In the genomic region with DNA sequence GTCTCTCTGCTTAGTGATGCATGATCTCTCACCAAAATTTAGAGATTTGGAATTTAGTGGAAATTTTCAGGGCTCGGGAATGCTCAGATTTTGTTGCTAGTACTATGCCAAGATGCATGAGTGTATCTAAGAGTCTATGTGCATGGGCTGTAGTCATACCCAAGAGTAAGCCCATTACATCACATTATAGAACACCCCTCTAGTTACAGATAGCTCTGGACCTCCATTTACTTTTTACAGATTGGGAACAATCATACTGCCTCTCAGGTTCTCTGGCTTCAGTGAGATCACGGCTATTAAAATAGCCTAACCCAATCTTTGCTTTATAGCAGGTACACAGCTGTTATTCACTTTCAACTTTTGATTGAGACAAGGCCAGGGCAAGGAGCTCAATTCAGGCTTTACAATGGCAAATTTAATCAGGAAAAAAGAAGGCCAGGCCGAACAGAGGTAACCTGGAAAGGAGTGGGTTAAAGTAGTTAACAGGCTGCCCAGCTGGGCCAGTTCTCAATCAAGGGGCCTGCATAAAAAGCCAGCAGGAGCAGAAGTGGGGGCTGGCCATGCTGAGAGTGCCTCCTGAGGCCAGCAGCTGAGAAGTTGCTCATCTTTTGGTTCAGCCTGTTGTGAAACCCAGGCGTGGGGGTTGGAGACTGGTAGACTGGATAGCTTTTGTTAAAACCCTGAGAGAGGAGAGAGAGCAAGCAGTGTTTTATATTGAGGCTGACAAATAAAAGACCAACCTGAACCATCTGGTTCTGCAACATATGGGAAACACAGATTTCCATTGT, we compare ENCODE assay signal across 13 mouse cellular contexts.
DNase-seq lines count a peak whose midpoint lies in the region; ATAC-seq lines count a peak whose summit lies in the region.
"Had no signal": no experiment of that assay in that cellular context is flagged by ENCODE, and none has a peak within 500 bp of the region (broad histone marks: within the 10 kb centered on the region; RNA-seq: fewer than 3 reads in every experiment).

No protein-coding gene starts in this region.

- DNase-seq in left cerebral cortex, postnatal 4 days, result peak; percentile 17
- no peak for DNase-seq in left cerebral cortex, adult 8-10 months (ENCODE audit: low spot score in 2 of 2)
- DNase-seq in embryonic facial prominence, embryonic 10.5 days (ENCODE audit: low spot score), result peak; percentile 32
- no peak for DNase-seq in cerebellum, adult 9-11 months
- DNase-seq in kidney, adult 8-10 months, result no peak
- no peak for DNase-seq in spleen, postnatal 4 days (ENCODE audit: low spot score in 2 of 2)
- DNase-seq: heart, adult 11 months; heart, postnatal 4 days; kidney, adult 9 months; lung, adult 18-20 months; thymus, postnatal 14 days had no signal

- H3K4me3 ChIP-seq in embryonic facial prominence, embryonic 10.5 days, result no peak overlapping the region
- no peak overlapping the region for H3K4me3 ChIP-seq in hindbrain, embryonic 13.5 days
- H3K4me3 ChIP-seq in neural tube, embryonic 13.5 days, result no peak overlapping the region

- H3K9me3 ChIP-seq in embryonic facial prominence, embryonic 10.5 days, result no peaks in the 10 kb centered on the region
- no peaks in the 10 kb centered on the region for H3K9me3 ChIP-seq in hindbrain, embryonic 13.5 days
- no peaks in the 10 kb centered on the region for H3K9me3 ChIP-seq in neural tube, embryonic 13.5 days

- peaks cover 28% of the 10 kb centered on the region for H3K4me1 ChIP-seq in embryonic facial prominence, embryonic 10.5 days
- peaks cover 15% of the 10 kb centered on the region for H3K4me1 ChIP-seq in hindbrain, embryonic 13.5 days (replicated peaks)
- H3K4me1 ChIP-seq in neural tube, embryonic 13.5 days (replicated peaks), result peaks cover 20% of the 10 kb centered on the region

- WGBS in embryonic facial prominence, embryonic 10.5 days, result 34% methylated on average over 4 of the region's 4 CpGs
- whole genome bisulfite sequencing in hindbrain, embryonic 13.5 days, result 27% methylated on average over 4 of the region's 4 CpGs
- 16% methylated on average over 4 of the region's 4 CpGs for WGBS in neural tube, embryonic 13.5 days

- peak; percentile 57 for ATAC-seq in hindbrain, embryonic 13.5 days (ENCODE audit: low FRiP score)
- ATAC-seq in neural tube, embryonic 13.5 days (ENCODE audit: low read depth), result peak; percentile 40

- H3K36me3 ChIP-seq in embryonic facial prominence, embryonic 10.5 days (replicated peaks), result no peaks in the 10 kb centered on the region
- no peaks in the 10 kb centered on the region for H3K36me3 ChIP-seq in hindbrain, embryonic 13.5 days
- H3K36me3 ChIP-seq in neural tube, embryonic 13.5 days, result no peaks in the 10 kb centered on the region

- H3K9ac ChIP-seq in hindbrain, embryonic 13.5 days, result no peak overlapping the region
- H3K9ac ChIP-seq in neural tube, embryonic 13.5 days, result no peak overlapping the region

- no peaks in the 10 kb centered on the region for H3K27me3 ChIP-seq in embryonic facial prominence, embryonic 10.5 days (replicated peaks; ENCODE audit: low read depth, poor library complexity, severe bottlenecking)
- H3K27me3 ChIP-seq in hindbrain, embryonic 13.5 days, result no peaks in the 10 kb centered on the region
- no peaks in the 10 kb centered on the region for H3K27me3 ChIP-seq in neural tube, embryonic 13.5 days

- no peak overlapping the region for H3K27ac ChIP-seq in embryonic facial prominence, embryonic 10.5 days (replicated peaks)
- H3K27ac ChIP-seq in hindbrain, embryonic 13.5 days, result no peak overlapping the region
- H3K27ac ChIP-seq in neural tube, embryonic 13.5 days (replicated peaks), result no peak overlapping the region

- intact Hi-C loops in left cerebral cortex, postnatal 4 days (cut with DNase I), result no loop called here

- H3K4me2 ChIP-seq in hindbrain, embryonic 13.5 days, result no peak overlapping the region
- H3K4me2 ChIP-seq in neural tube, embryonic 13.5 days, result no peak overlapping the region

Comparison
In these comparisons a context has a peak if more than half of its experiments do, and no peak if none do; other contexts are left out.
1. DNase-seq: peak in left cerebral cortex, postnatal 4 days (single experiment) and embryonic facial prominence, embryonic 10.5 days (single experiment); none in left cerebral cortex, adult 8-10 months (0 of 2), cerebellum, adult 9-11 months (single experiment), kidney, adult 8-10 months (0 of 2) and spleen, postnatal 4 days (0 of 2).